ENCODE assay signal across 12 mouse cellular contexts in the genomic region with DNA sequence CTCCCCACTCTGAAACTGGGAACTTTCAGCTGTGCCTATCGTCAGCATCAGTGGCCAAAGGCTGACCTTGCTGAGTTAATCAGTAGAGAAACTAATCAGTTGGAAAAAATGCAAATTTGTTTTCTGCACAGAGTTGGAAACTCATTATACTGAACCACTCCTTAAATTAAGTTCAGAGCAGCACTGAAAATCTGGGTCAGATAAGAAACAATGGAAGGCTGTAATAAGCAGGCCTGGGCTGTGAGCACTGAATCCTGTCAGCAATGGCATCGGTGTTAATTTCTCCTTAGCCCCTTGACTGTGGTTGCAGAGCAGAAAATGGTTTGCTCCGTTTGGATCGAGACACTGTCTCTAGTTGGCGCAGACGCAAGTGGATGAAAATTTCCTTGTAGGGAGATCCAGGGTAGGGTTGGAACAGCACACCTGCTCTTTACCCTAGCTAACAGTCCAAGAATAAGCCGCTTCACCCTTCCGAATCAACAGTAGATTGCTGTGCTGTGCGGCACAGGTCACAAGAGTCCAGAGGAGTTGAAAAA.
DNase-seq lines count a peak whose midpoint lies in the region; ATAC-seq lines count a peak whose summit lies in the region.
"Had no signal": no experiment of that assay in that cellular context is flagged by ENCODE, and none has a peak within 500 bp of the region (broad histone marks: within the 10 kb centered on the region; RNA-seq: fewer than 3 reads in every experiment).

No protein-coding gene starts in this region.

- no peak overlapping the region for H3K4me2 ChIP-seq in hindbrain, embryonic 16.5 days (ENCODE audit: low read length)
- no peak overlapping the region for H3K4me2 ChIP-seq in heart, embryonic 11.5 days
- H3K4me2 ChIP-seq: liver, embryonic 15.5 days had no signal

- H3K9ac ChIP-seq in hindbrain, embryonic 16.5 days (ENCODE audit: low read depth, low read length): no peak overlapping the region
- H3K9ac ChIP-seq in heart, embryonic 11.5 days (ENCODE audit: low read depth, low read length): no peak overlapping the region
- H3K9ac ChIP-seq: liver, embryonic 15.5 days had no signal

- peaks cover 6% of the 10 kb centered on the region for H3K4me1 ChIP-seq in hindbrain, embryonic 16.5 days (ENCODE audit: control insufficient read depth, insufficient read depth, low read depth, low read length)
- no peaks in the 10 kb centered on the region for H3K4me1 ChIP-seq in heart, embryonic 11.5 days (ENCODE audit: control insufficient read depth, insufficient read depth, low read length)
- H3K4me1 ChIP-seq: liver, embryonic 15.5 days had no signal

- WGBS in hindbrain, embryonic 16.5 days: 60% methylated on average over 9 of the region's 9 CpGs
- WGBS in heart, embryonic 11.5 days (ENCODE audit: insufficient replicate concordance): 79% methylated on average over 9 of the region's 9 CpGs

- H3K36me3 ChIP-seq in hindbrain, embryonic 16.5 days (ENCODE audit: control insufficient read depth, insufficient read depth, low read length): no peaks in the 10 kb centered on the region
- H3K36me3 ChIP-seq in heart, embryonic 11.5 days (ENCODE audit: control insufficient read depth, insufficient read depth, low read length): no peaks in the 10 kb centered on the region
- H3K36me3 ChIP-seq: liver, embryonic 15.5 days had no signal

- peak; percentile 17; the same call in 1 of the 2 replicates for ATAC-seq in hindbrain, embryonic 16.5 days
- no peak for ATAC-seq in heart, embryonic 11.5 days (replicated peaks; ENCODE audit: insufficient number of reproducible peaks, low FRiP score, low TSS enrichment)
- no peak for ATAC-seq in megakaryocyte progenitor cell, adult 5-6 weeks (replicated peaks; ENCODE audit: poor library complexity)

- peak; percentile 21 to 29 for DNase-seq in cerebellum, postnatal 14 days
- DNase-seq in cerebellum, adult 9-10 months: no peak
- peak; percentile 81 for DNase-seq in Muller cell, postnatal 12 days (ENCODE audit: inconsistent ontology term)
- peak; percentile 52 for DNase-seq in kidney, postnatal 14 days
- no peak for DNase-seq in right cerebral cortex, postnatal 4 days
- DNase-seq: adrenal gland, postnatal 14 days; right cerebral cortex, postnatal 25 days had no signal

- no peak overlapping the region for H3K27ac ChIP-seq in hindbrain, embryonic 16.5 days (ENCODE audit: low read depth, low read length)
- no peak overlapping the region for H3K27ac ChIP-seq in heart, embryonic 11.5 days (ENCODE audit: low read depth, low read length)
- H3K27ac ChIP-seq: liver, embryonic 15.5 days; macrophage had no signal

- H3K4me3 ChIP-seq in hindbrain, embryonic 16.5 days (ENCODE audit: low read length): no peak overlapping the region
- H3K4me3 ChIP-seq in heart, embryonic 11.5 days (ENCODE audit: low read depth, low read length): no peak overlapping the region
- H3K4me3 ChIP-seq: liver, embryonic 15.5 days had no signal

- H3K27me3 ChIP-seq in hindbrain, embryonic 16.5 days (replicated peaks; ENCODE audit: control insufficient read depth, insufficient read depth, low read length): no peaks in the 10 kb centered on the region
- no peaks in the 10 kb centered on the region for H3K27me3 ChIP-seq in heart, embryonic 11.5 days (ENCODE audit: control insufficient read depth, insufficient read depth, low read length)
- H3K27me3 ChIP-seq: liver, embryonic 15.5 days had no signal

- H3K9me3 ChIP-seq in hindbrain, embryonic 16.5 days (ENCODE audit: control insufficient read depth, low read length): no peaks in the 10 kb centered on the region
- H3K9me3 ChIP-seq in heart, embryonic 11.5 days (replicated peaks; ENCODE audit: control insufficient read depth, low read length): no peaks in the 10 kb centered on the region
- H3K9me3 ChIP-seq: liver, embryonic 15.5 days had no signal

Comparison
In these comparisons a context has a peak if more than half of its experiments do, and no peak if none do; other contexts are left out.
1. DNase-seq: peak in cerebellum, postnatal 14 days (2 of 2), Muller cell, postnatal 12 days (single experiment) and kidney, postnatal 14 days (single experiment); none in cerebellum, adult 9-10 months (single experiment) and right cerebral cortex, postnatal 4 days (single experiment).